Mouse (Mus musculus) kidney, adult 9 months (tissue): ENCODE data around the gene Wbp4.
A peak's percentile ranks its signal among the peaks of the same experiment; 100 is the strongest.

Source experiments
- DNase-seq: peaks from one replicate; pipeline ENCODE4 v3.0.0; 2022

Gene Wbp4

GRCm38 (mm10) chr14:79451681-79452590 lies 29.4 kb downstream of the Wbp4 start, which contains the start of gene Kbtbd6:
Kbtbd6 (plus strand) TSS chr14:79451835.
- peak; percentile 82 for DNase-seq

- no peak for DNase-seq
Measured at GRCm38 (mm10) chr14:79445055-79445620, 36.2 kb downstream of the Wbp4 start.

GRCm38 (mm10) chr14:79444601-79445000 lies 36.7 kb downstream of the Wbp4 start:
- no peak for DNase-seq

- no peak for DNase-seq
Measured at GRCm38 (mm10) chr14:79441441-79441840, 39.9 kb downstream of the Wbp4 start.

GRCm38 (mm10) chr14:79440655-79441054 lies 40.7 kb downstream of the Wbp4 start:
- no peak for DNase-seq

GRCm38 (mm10) chr14:79434068-79434467 lies 47.3 kb downstream of the Wbp4 start:
- no peak for DNase-seq

GRCm38 (mm10) chr14:79426730-79427365 lies 54.5 kb downstream of the Wbp4 start:
- DNase-seq: peak; percentile 17

- peak; percentile 96 for DNase-seq
Measured at GRCm38 (mm10) chr14:79425979-79426729, 55.2 kb downstream of the Wbp4 start, which contains the start of gene Kbtbd7. Kbtbd7 (plus strand) TSS chr14:79426511.

- no peak for DNase-seq
Measured at GRCm38 (mm10) chr14:79420083-79420685, 61.1 kb downstream of the Wbp4 start.

GRCm38 (mm10) chr14:79413121-79413520 lies 68.2 kb downstream of the Wbp4 start:
- no peak for DNase-seq

- no peak for DNase-seq
Measured at GRCm38 (mm10) chr14:79410662-79411061, 70.7 kb downstream of the Wbp4 start.
